Mouse (Mus musculus) intestine, embryonic 15.5 days (tissue): ENCODE results near the gene Gnao1. TPM values are rescaled to one million over a fixed set of nuclear protein-coding genes. Genes with fewer than 3 reads are reported as not detected.

ENCODE experiments used
- ATAC-seq: fragments of 200-750 bp; cut with Nextera tagmentation; 2 replicates; pipeline ENCODE4 v1.8.0; 2017; ENCODE audit warnings: moderate TSS enrichment, moderate library complexity
- H3K27ac ChIP-seq: fragments of 300-500 bp; sonication (generic); 2 replicates; pipeline ENCODE4 v1.5.1; 2015; ENCODE audit warnings: mild to moderate bottlenecking, inconsistent platforms
- H3K27me3 ChIP-seq: fragments of 300-500 bp; sonication (generic); replicated peaks from 2 replicates; pipeline ENCODE4 v1.6.1; 2015; ENCODE audit warnings: inconsistent platforms
- H3K36me3 ChIP-seq: fragments of 300-500 bp; sonication (generic); 2 replicates; pipeline ENCODE4 v1.6.1; 2015; ENCODE audit warnings: inconsistent platforms
- H3K4me1 ChIP-seq: fragments of 300-500 bp; sonication (generic); replicated peaks from 2 replicates; pipeline ENCODE4 v1.6.1; 2015; ENCODE audit warnings: inconsistent platforms
- H3K4me2 ChIP-seq: fragments of 300-500 bp; sonication (generic); replicated peaks from 2 replicates; pipeline ENCODE4 v1.6.1; 2015; ENCODE audit warnings: mild to moderate bottlenecking, inconsistent platforms
- H3K4me3 ChIP-seq: fragments of 300-500 bp; sonication (generic); replicated peaks from 2 replicates; pipeline ENCODE4 v1.5.1; 2015; ENCODE audit warnings: inconsistent platforms
- H3K9ac ChIP-seq: fragments of 300-500 bp; sonication (generic); 2 replicates; pipeline ENCODE4 v1.6.1; 2015; ENCODE audit warnings: inconsistent platforms
- H3K9me3 ChIP-seq: fragments of 300-500 bp; sonication (generic); 2 replicates; pipeline ENCODE4 v1.6.1; 2016; ENCODE audit warnings: inconsistent platforms
- WGBS: fragments of 180-500 bp; shearing (Covaris S2); methylation state at CpG from one replicate; pipeline ENCODE4 v1.1.7; 2015; 5-methylcytosine and 5-hydroxymethylcytosine counted together
- polyA plus RNA-seq: library from polyadenylated mRNA; unstranded; fragments of >200 nt; fragmentation: Nextera tagmentation; extraction: Ambion mirVana; gene quantifications from 2 replicates; pipeline ENCODE4 v1.2.1, GENCODE M21; 2015

The Gnao1 gene
- polyA plus RNA-seq, result 13.8 TPM in 2 replicates

DNA sequence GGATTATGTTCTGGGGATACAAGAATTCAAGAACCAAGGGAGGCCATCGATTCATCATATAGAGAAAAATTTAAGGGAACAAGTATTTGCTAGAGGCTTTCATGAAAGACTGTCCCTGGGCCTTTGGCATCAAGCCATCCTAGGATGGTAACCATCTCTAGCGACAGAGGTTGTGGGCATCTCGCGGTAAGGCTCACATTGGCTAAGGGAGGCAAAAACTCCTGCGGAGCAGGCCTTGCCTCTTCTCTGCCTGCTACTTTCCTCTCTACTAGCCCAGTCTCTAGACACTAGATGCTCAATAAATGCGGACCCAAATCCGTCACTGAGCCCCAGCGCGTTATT, at the start of gene Gnao1:
Gene Gnao1, plus strand, starts transcription at position 281 of the 342 bp plus-strand sequence.
- Histone ChIP-seq H3K27me3 (peaks cover 28% of the 10 kb centered on the region), H3K4me2 (peak within 1 kb of the TSS; percentile 90), H3K9me3 (no peaks in the 10 kb centered on the region), H3K4me1 (peaks cover 17% of the 10 kb centered on the region), H3K36me3 (no peaks in the 10 kb centered on the region), H3K4me3 (peak within 1 kb of the TSS; percentile 65), H3K27ac (peak within 1 kb of the TSS; percentile 67), H3K9ac (peak within 1 kb of the TSS; percentile 59)
- ATAC-seq, result no peak
- 12% methylated on average over 9 of the region's 9 CpGs for WGBS

DNA sequence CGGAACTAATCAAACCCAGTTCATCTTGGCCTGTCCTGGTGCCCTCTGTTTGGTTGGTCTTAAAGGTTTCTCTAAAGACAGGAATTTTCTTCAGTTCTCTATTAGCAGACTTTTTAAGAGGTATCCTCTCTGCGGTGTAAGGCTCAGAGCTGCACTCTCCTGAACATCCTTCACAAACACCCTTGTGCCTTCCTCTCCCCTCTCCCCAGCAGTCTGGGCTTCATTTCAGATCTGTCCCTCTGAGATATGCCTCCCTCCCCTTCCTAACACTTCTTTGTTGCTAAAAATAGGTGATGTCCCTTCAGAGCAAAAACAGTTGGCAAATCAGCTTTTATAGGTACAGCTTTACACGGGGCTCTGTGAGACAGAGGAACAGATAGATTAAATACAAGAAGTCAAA, 32.2 kb upstream of the Gnao1 start:
- Histone ChIP-seq H3K36me3 (no peaks in the 10 kb centered on the region), H3K9me3 (no peaks in the 10 kb centered on the region), H3K4me2 (no peak overlapping the region), H3K4me3 (no peak overlapping the region), H3K9ac (no peak overlapping the region), H3K27me3 (no peaks in the 10 kb centered on the region), H3K27ac (no peak overlapping the region), H3K4me1 (no peaks in the 10 kb centered on the region)
- no peak for ATAC-seq
- WGBS, result 54% methylated on average over 3 of the region's 3 CpGs

DNA sequence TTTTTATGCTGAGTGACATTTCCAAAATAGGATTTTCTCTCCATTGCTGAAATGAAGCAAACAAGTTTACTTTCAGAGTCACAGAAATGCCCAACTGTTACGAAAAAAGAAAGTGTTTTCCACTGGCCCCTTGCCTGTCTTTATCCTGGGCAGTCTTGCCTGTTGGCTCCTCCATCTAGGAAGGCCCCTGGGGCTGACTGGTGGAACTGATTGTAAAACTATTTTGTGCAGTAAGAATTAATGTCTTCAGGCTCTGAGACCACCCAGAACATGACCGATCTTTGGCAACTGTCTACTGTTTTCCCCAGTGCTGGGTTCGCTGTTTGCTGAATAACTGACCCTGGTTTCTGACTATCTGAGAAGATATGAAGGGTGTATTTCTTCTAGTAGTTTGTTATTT, 540 bp upstream of the Gnao1 start:
- Histone ChIP-seq H3K27me3 (peaks cover 28% of the 10 kb centered on the region), H3K36me3 (no peaks in the 10 kb centered on the region), H3K9me3 (no peaks in the 10 kb centered on the region), H3K27ac (no peak overlapping the region), H3K4me2 (no peak overlapping the region), H3K4me3 (no peak overlapping the region), H3K9ac (no peak overlapping the region), H3K4me1 (peaks cover 17% of the 10 kb centered on the region)
- 73% methylated on average over 3 of the region's 3 CpGs for WGBS
- ATAC-seq, result no peak

DNA sequence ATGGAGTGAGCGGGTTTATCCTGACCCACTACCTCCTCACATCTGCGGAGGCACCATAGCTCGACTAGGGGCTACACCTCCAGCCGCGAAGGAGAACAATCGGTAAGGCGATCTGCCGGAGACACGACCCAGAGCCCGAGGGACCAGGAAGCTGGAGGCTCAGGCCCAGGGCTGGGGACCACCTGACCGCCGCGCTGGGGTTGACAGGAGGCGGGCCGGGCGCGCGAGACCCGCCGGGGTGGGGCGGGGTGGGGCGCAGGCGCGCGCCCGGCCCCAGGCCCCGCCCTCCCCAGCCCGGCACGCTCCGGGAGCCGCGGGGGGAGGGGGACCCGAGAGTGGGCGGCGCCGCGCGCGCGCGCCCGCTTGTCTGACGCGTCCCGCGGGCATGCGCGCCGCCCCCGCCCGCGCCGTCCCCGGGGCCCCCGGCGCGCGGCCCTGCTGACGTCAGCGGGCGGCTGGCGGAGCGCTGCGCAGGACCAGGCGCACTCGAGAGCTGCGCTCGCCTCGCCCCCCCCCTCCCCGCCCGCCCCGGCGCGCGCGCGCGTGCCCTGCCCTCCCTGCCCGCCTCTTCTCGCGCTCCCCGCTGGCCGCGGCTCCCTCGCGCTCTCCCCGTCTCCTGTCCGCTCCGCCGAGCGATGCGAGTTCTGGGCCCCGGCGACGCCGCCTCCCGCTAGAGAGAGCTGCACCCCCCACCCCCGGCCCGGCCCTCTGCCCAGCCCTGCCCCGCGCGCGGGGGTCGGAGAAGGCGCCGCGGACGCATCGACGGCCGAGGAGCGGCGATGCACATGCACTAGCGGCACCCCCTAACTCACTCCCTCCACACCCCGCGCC, 477 bp downstream of the Gnao1 start:
- H3K4me3 ChIP-seq, result peak overlapping the region; percentile 65
- no peaks in the 10 kb centered on the region for H3K9me3 ChIP-seq
- H3K36me3 ChIP-seq, result no peaks in the 10 kb centered on the region
- peak overlapping the region; percentile 90 for H3K4me2 ChIP-seq
- peaks cover 28% of the 10 kb centered on the region for H3K27me3 ChIP-seq
- WGBS, result under 1% methylated on average over 50 of the region's 116 CpGs
- peak overlapping the region; percentile 67 for H3K27ac ChIP-seq
- peaks cover 17% of the 10 kb centered on the region for H3K4me1 ChIP-seq
- peak; percentile 94 for ATAC-seq
- peak overlapping the region; percentile 59 for H3K9ac ChIP-seq

DNA sequence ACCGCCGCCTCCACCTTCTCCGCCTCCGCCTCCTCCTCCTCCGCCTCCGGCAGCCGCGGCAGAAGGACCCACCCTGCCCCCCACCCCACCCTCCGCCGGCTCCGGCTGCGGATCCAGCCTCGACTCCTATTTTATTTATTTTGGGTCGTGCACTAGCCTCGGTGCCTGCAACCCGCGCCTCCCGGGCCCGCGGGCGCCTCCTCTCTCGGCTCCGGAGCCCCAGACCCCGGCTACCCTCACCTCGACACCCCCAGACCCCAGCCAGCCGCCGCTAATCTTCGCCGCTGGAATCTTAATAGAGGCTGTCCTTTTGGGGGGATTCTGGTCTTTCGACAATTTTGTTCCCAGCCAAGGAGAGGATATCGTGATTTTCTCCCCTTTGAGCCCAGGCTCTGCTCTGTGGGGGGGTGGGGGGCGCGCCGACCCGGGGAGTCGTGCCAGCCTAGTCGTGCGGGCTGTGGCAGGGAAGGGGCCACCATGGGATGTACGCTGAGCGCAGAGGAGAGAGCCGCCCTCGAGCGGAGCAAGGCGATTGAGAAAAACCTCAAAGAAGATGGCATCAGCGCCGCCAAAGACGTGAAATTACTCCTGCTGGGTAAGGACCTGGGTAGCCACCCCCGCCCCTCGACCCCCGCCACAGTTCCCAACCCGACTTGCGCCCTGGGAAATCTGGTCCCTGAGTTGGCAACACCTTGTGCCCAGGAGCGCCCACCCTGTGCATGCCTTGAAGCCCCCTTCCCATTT, 1.3 kb downstream of the Gnao1 start:
- under 1% methylated on average over 50 of the region's 53 CpGs for WGBS
- H3K27ac ChIP-seq, result peak overlapping the region; percentile 67
- ATAC-seq, result no peak; the same call in 1 of the 2 replicates
- peaks cover 28% of the 10 kb centered on the region for H3K27me3 ChIP-seq
- peak overlapping the region; percentile 65 for H3K4me3 ChIP-seq
- H3K4me2 ChIP-seq, result peak overlapping the region; percentile 90
- no peaks in the 10 kb centered on the region for H3K36me3 ChIP-seq
- peaks cover 17% of the 10 kb centered on the region for H3K4me1 ChIP-seq
- no peaks in the 10 kb centered on the region for H3K9me3 ChIP-seq
- H3K9ac ChIP-seq, result peak overlapping the region; percentile 59

DNA sequence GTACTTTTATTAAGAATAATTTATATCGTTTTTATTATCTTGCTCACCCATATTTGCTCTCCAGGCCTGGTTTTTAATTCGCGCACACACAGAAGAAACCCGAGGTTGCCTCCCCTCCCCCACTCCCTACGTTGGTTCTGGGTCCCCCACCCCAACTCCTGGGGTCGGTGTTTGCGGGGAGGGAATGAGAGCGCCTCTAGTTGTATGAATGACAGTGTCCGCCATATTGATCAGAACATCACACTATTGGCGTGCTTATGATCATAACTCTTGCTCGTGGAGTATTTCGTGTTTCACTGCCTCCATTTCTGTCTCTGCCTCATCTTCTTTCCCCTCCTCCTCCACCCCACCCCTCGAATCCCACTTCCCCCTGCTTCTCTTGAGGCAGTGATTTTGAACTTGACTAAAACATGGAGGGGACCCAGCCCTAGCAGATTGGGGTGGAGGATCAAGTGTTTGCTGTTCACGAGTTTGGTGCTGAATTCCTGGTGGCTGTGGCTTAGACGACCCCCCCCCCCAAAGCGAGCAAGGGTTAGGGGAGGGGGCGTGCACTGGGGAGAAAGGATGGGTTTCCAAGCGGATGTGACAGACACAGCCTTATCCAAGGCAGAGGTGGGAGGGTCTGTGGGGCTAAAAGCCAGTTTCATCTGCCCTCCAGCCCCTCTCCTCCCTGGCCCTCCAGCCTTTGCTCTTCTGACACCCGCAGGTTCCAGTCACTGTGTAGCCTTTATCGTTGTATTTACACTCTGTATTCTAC, 2.1 kb downstream of the Gnao1 start:
- no peak overlapping the region for H3K27ac ChIP-seq
- H3K9ac ChIP-seq, result no peak overlapping the region
- H3K4me1 ChIP-seq, result peaks cover 17% of the 10 kb centered on the region
- no peaks in the 10 kb centered on the region for H3K9me3 ChIP-seq
- H3K4me3 ChIP-seq, result peak overlapping the region; percentile 65
- peak overlapping the region; percentile 90 for H3K4me2 ChIP-seq
- no peak for ATAC-seq
- 16% methylated on average over 20 of the region's 20 CpGs for WGBS
- H3K27me3 ChIP-seq, result peaks cover 28% of the 10 kb centered on the region
- H3K36me3 ChIP-seq, result no peaks in the 10 kb centered on the region

DNA sequence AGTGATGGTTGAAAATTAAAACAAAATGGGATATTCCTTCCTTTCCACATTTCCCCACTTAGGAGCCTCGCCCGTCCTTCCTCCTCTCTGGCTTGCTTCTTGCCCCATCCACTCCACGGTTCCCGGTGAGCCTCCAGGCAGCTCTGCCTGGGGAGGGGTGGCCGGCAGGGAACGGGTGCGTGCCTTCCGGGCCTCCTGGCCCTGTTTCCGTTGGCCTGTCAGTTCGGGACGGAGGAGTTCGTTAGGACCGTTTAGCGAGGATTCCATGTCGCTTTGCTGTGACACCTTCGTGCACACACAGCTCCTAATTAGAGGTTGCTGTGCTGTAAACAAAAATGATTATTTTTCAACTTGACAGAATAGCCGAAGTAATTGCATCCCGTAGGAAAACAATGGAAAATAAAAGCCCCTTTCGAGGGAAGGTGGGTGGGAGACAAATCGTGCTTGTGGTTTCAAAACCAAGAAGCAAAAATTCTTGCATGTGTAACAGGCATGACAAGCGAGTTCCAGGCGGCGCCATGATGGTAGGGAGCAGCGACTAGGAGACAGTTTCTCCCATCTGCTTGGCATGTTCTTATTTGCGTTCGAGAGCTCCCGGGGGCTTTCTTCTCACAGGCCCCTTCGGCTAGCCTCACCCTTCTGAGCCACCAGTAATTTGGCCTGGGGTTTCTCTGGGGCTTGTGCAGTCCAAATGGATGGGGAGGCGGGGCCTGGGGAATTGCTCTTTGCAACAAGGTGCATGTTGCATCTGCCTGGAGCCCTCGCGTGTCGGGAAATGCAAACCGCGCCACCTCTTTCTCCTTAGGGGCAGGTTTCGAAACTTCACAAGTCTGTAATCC, 3.0 kb downstream of the Gnao1 start:
- peaks cover 17% of the 10 kb centered on the region for H3K4me1 ChIP-seq
- H3K27me3 ChIP-seq, result peaks cover 28% of the 10 kb centered on the region
- ATAC-seq, result peak; percentile 0; the same call in 1 of the 2 replicates
- H3K27ac ChIP-seq, result no peak overlapping the region
- H3K9ac ChIP-seq, result no peak overlapping the region
- H3K36me3 ChIP-seq, result no peaks in the 10 kb centered on the region
- no peaks in the 10 kb centered on the region for H3K9me3 ChIP-seq
- peak overlapping the region; percentile 90 for H3K4me2 ChIP-seq
- 13% methylated on average over 35 of the region's 35 CpGs for WGBS
- peak overlapping the region; percentile 65 for H3K4me3 ChIP-seq

DNA sequence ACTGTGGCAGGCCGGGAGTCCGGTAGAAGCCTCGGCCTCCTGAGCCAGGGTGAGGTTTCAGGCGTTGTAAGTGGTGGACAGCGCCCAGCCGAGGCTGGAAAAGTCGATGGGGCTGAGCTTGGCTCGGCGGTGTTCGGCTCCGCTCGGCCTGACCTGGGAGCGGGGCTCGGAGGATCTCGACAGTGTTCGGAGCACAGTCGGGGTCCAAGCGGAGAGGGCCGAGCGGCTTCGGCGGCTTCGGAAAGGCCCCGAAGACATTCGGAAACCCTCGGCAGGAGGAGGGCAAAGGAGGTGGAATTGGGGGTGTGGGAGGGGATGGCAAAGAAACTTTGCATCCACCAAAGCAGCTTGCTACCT, 3.6 kb downstream of the Gnao1 start:
- Histone ChIP-seq H3K9me3 (no peaks in the 10 kb centered on the region), H3K27ac (no peak overlapping the region)
- 1% methylated on average over 26 of the region's 26 CpGs for WGBS

DNA sequence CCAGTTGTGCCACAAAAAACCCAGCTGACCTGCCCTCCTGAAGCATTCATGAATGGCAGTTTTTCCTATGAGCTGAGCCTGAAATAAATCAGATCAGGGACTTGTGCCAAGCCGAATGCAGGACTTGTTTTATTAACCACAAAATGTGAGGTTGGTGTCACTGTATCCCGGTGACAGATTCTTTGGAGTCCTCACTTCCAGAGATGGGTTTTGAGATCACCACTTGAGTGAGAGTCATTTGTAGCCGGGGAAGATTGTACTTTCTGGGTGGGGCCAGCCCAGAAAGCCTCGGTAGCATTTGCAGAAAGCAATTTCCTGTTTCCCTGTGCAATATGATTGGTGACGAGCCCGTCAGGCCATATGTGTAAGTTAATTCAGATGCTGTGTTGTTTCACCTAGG, 4.5 kb downstream of the Gnao1 start:
- H3K36me3 ChIP-seq, result no peaks in the 10 kb centered on the region
- no peak for ATAC-seq
- H3K4me3 ChIP-seq, result no peak overlapping the region
- H3K4me2 ChIP-seq, result no peak overlapping the region
- no peaks in the 10 kb centered on the region for H3K9me3 ChIP-seq
- H3K27ac ChIP-seq, result no peak overlapping the region
- 56% methylated on average over 6 of the region's 6 CpGs for WGBS
- H3K9ac ChIP-seq, result no peak overlapping the region
- H3K4me1 ChIP-seq, result peaks cover 17% of the 10 kb centered on the region
- H3K27me3 ChIP-seq, result peaks cover 28% of the 10 kb centered on the region

More for the DNA sequence above, 3.6 kb downstream of the Gnao1 start:
- Histone ChIP-seq H3K4me3 (peak overlapping the region; percentile 65), H3K27me3 (peaks cover 28% of the 10 kb centered on the region), H3K4me1 (peaks cover 17% of the 10 kb centered on the region), H3K36me3 (no peaks in the 10 kb centered on the region), H3K4me2 (peak overlapping the region; percentile 90), H3K9ac (no peak overlapping the region)
- ATAC-seq, result peak; percentile 83

DNA sequence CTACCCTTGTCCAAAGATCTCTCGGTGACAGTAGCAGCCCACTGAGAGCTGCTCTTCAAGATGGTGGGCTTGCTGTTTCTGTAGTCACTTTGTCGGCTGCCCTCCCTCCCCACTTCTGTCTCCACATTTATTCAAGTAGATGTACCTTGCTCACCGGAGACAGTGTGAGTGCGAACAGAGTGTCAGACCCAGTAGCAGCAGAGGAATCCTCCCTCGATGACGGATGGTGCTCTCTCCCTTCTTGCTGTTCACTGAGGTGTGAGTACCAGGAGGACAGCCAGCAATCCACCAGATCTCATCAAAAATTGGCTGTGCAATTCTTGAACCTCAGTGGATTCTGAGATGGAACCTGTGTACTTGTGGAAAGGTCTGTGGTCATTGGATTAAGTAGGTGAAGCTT, 6.5 kb downstream of the Gnao1 start:
- no peak overlapping the region for H3K9ac ChIP-seq
- no peak overlapping the region for H3K4me2 ChIP-seq
- peaks cover 25% of the 10 kb centered on the region for H3K27me3 ChIP-seq
- H3K4me3 ChIP-seq, result no peak overlapping the region
- no peak for ATAC-seq
- peaks cover 14% of the 10 kb centered on the region for H3K4me1 ChIP-seq
- WGBS, result 71% methylated on average over 6 of the region's 6 CpGs
- no peaks in the 10 kb centered on the region for H3K9me3 ChIP-seq
- H3K27ac ChIP-seq, result no peak overlapping the region
- H3K36me3 ChIP-seq, result no peaks in the 10 kb centered on the region

DNA sequence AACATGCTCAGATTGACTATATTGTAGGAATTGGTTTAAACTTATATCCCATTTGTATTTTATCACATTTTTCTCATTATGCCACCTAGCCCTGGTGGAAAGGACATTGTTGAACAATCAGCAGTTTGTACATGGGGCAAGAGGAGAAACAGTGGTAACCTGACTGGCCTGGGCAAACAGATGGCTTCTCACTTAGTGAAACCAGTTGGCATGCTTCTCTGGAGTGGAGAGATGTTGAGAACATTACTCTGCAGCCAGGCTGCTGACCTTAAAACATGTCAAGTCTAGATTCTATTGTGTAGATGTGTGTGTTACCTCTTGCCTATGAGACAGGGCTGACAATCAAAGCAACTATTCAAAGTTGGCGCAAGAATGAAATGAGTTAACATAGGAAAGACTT, 7.6 kb downstream of the Gnao1 start:
- ATAC-seq, result no peak
- WGBS, result 89% methylated on average over 1 of the region's 1 CpGs
- Histone ChIP-seq H3K27ac (no peak overlapping the region), H3K9me3 (no peaks in the 10 kb centered on the region), H3K4me3 (no peak overlapping the region), H3K4me1 (peaks cover 9% of the 10 kb centered on the region), H3K9ac (no peak overlapping the region), H3K36me3 (no peaks in the 10 kb centered on the region), H3K27me3 (peaks cover 14% of the 10 kb centered on the region), H3K4me2 (no peak overlapping the region)
